Mouse (Mus musculus) C2C12 (cell line): ENCODE results near the gene Asic2. TPM values are rescaled to one million over a fixed set of nuclear protein-coding genes. Genes with fewer than 3 reads are reported as not detected.

ENCODE experiments used
- H3K27me3 ChIP-seq: one replicate; pipeline ENCODE4 v1.6.1; 2011; ENCODE audit not compliant: control insufficient read depth, insufficient read depth, insufficient read length
- H3K36me3 ChIP-seq: one replicate; pipeline ENCODE4 v1.6.1; 2011; ENCODE audit not compliant: control insufficient read depth, insufficient read depth
- H3K4me3 ChIP-seq: one replicate; pipeline ENCODE4 v1.5.1; 2011; ENCODE audit warnings: mild to moderate bottlenecking, control low read depth; ENCODE audit not compliant: poor library complexity, insufficient read depth, severe bottlenecking
- H3K79me2 ChIP-seq: one replicate; pipeline ENCODE4 v1.6.1; 2011; ENCODE audit not compliant: control insufficient read depth, insufficient read depth
- H3K79me3 ChIP-seq: one replicate; pipeline ENCODE4 v1.6.1; 2011; ENCODE audit warnings: low read depth, control low read depth
- H3ac ChIP-seq: one replicate; pipeline ENCODE3; 2011; ENCODE audit warnings: low read depth; ENCODE audit not compliant: control insufficient read depth, insufficient read length
- CEBPB ChIP-seq: IDR thresholded peaks from one replicate; pipeline ENCODE4 v1.6.1; 2011; ENCODE audit warnings: low read depth, mild to moderate bottlenecking, control low read depth, moderate library complexity
- CTCF ChIP-seq: IDR thresholded peaks from one replicate; pipeline ENCODE4 v1.5.1; 2011; ENCODE audit not compliant: control insufficient read depth, insufficient read depth, insufficient read length
- FOSL1 ChIP-seq: IDR thresholded peaks from one replicate; pipeline ENCODE4 v1.8.0; 2011; ENCODE audit warnings: mild to moderate bottlenecking, low read length; ENCODE audit not compliant: poor library complexity, insufficient read depth, severe bottlenecking
- MAX ChIP-seq: IDR thresholded peaks from one replicate; pipeline ENCODE4 v1.6.1; 2011; ENCODE audit warnings: mild to moderate bottlenecking, control low read depth
- MYOD1 ChIP-seq: IDR thresholded peaks from one replicate; pipeline ENCODE4 v1.6.1; 2011; ENCODE audit warnings: low read depth; ENCODE audit not compliant: control insufficient read depth, insufficient read length
- MYOG ChIP-seq: IDR thresholded peaks from one replicate; pipeline ENCODE4 v1.6.1; 2011; ENCODE audit not compliant: control insufficient read depth, insufficient read length; ENCODE audit errors: extremely low read depth
- USF1 ChIP-seq: IDR thresholded peaks from one replicate; pipeline ENCODE4 v1.6.1; 2011; ENCODE audit warnings: low read depth, mild to moderate bottlenecking, control low read depth, moderate library complexity
- polyA plus RNA-seq: library from polyadenylated mRNA; unstranded; fragments of >200 nt; fragmentation: generic; extraction: Trizol; gene quantifications from one replicate; pipeline ENCODE4 v1.2.1, GENCODE M21; 2012; ENCODE audit warnings: missing spikeins

Gene Asic2
- polyA plus RNA-seq, 1 experiment, result not detected

GRCm38 (mm10) chr11:81767781-81768180, 200.5 kb downstream of the Asic2 start:
- Histone ChIP-seq H3K79me2 (no peaks in the 10 kb centered on the region), H3K27me3 (peaks cover 23% of the 10 kb centered on the region), H3ac (no peak overlapping the region), H3K79me3 (no peaks in the 10 kb centered on the region), H3K36me3 (no peaks in the 10 kb centered on the region), H3K4me3 (no peak overlapping the region)
- TF ChIP-seq FOSL1 (no peak), CTCF (no peak), USF1 (no peak), CEBPB (no peak), MYOG (no peak), MAX (no peak), MYOD1 (no peak)

GRCm38 (mm10) chr11:81765288-81765687, 203.0 kb downstream of the Asic2 start:
- Histone ChIP-seq H3K79me3 (no peaks in the 10 kb centered on the region), H3K79me2 (no peaks in the 10 kb centered on the region), H3ac (no peak overlapping the region), H3K36me3 (no peaks in the 10 kb centered on the region), H3K27me3 (peaks cover 18% of the 10 kb centered on the region), H3K4me3 (no peak overlapping the region)
- TF ChIP-seq USF1 (no peak), CTCF (no peak), MYOG (no peak), MYOD1 (no peak), MAX (no peak), CEBPB (no peak), FOSL1 (no peak)

GRCm38 (mm10) chr11:81764778-81765177, 203.5 kb downstream of the Asic2 start:
- Histone ChIP-seq H3K79me3 (no peaks in the 10 kb centered on the region), H3K4me3 (no peak overlapping the region), H3K36me3 (no peaks in the 10 kb centered on the region)

GRCm38 (mm10) chr11:81757221-81757620, 211.0 kb downstream of the Asic2 start:
- no peaks in the 10 kb centered on the region for H3K79me2 ChIP-seq
- no peak overlapping the region for H3ac ChIP-seq
- H3K4me3 ChIP-seq, result no peak overlapping the region
- no peak for TF ChIP-seq USF1
- no peaks in the 10 kb centered on the region for H3K79me3 ChIP-seq
- H3K36me3 ChIP-seq, result no peaks in the 10 kb centered on the region
- no peaks in the 10 kb centered on the region for H3K27me3 ChIP-seq

More at GRCm38 (mm10) chr11:81764778-81765177, 203.5 kb downstream of the Asic2 start:
- Histone ChIP-seq H3ac (no peak overlapping the region), H3K79me2 (no peaks in the 10 kb centered on the region), H3K27me3 (peaks cover 18% of the 10 kb centered on the region)
- no peak for TF ChIP-seq FOSL1
- no peak for TF ChIP-seq USF1
- no peak for TF ChIP-seq MAX
- no peak for TF ChIP-seq CEBPB
- no peak for TF ChIP-seq MYOG
- TF ChIP-seq MYOD1, result no peak
- no peak for TF ChIP-seq CTCF

GRCm38 (mm10) chr11:81750876-81751275, 217.4 kb downstream of the Asic2 start:
- Histone ChIP-seq H3K79me3 (no peaks in the 10 kb centered on the region), H3K27me3 (no peaks in the 10 kb centered on the region), H3K79me2 (no peaks in the 10 kb centered on the region), H3K4me3 (no peak overlapping the region), H3ac (no peak overlapping the region), H3K36me3 (no peaks in the 10 kb centered on the region)
- TF ChIP-seq CTCF (no peak), MYOD1 (no peak), FOSL1 (no peak), MAX (no peak), MYOG (no peak), CEBPB (no peak), USF1 (no peak)

- Histone ChIP-seq H3K27me3 (no peaks in the 10 kb centered on the region), H3K36me3 (no peaks in the 10 kb centered on the region), H3K79me3 (no peaks in the 10 kb centered on the region), H3ac (no peak overlapping the region), H3K4me3 (no peak overlapping the region), H3K79me2 (no peaks in the 10 kb centered on the region)
- TF ChIP-seq MAX (no peak), CEBPB (no peak), CTCF (no peak), FOSL1 (no peak), USF1 (no peak), MYOG (no peak), MYOD1 (no peak)
Measured at GRCm38 (mm10) chr11:81750016-81750415, 218.2 kb downstream of the Asic2 start.
